Mouse (Mus musculus) kidney, adult 8-10 months (tissue): ENCODE measurements around the gene Glp1r.

Source experiments
- DNase-seq, 2 experiments: peaks; one replicate each; pipeline ENCODE4 v3.0.0; 2022

Glp1r gene

DNA sequence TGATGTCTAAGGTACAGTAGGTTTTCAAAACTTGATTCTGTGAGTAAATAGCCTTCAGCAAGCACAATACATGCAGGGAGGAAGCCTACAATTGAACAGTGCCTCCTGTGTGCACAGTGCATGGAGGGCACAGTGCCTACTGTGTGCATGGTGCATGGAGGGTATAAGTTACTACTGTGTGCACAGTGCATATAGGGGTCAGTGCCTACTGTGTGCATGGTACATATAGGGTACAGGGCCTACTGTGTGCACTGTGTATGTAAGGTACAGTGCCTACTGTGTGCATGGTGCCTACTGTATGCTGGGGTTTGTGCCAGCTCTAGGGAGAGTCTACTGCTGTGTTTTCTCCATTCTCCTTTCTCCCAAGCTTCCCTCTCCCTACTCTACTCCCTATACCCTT, 12.6 kb downstream of the Glp1r start:
- no peak for DNase-seq

DNA sequence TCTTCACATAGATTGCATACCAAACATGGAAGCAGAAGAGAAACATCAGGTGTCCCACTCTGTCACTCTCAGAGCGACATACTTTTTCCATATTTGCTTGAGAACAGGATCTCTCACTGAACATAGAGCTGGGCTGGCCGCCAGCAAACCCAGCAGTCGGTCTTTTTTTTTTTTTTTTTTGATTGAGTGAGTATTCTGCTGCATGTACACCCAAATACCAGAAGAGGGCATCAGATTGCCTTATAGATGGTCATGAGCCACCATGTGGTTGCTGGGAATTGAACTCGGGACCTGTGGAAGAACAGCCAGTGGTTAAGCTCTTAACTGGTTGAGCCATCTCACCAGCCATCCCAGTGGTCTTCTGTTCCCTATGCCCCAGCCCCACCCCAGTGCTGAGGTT, 21.9 kb downstream of the Glp1r start:
- DNase-seq, result no peak

DNA sequence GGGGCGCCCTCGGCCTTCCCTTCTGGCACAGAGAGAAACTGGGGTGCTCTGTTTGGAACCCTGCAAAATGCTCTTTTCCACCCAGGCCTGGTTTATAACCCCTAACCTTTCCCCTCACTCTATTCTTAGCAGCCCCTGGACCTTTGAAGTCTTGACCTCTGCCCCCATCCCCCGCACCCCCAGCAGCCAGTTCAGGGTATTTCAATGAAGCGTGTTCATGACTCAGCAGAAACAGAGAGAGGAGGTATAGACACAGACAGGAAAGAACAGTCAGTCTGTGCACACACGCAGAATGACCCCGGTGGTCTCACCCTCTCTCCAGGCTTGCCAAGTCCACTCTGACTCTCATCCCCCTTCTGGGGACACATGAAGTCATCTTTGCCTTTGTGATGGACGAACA, 29.2 kb downstream of the Glp1r start:
- no peak for DNase-seq

DNA sequence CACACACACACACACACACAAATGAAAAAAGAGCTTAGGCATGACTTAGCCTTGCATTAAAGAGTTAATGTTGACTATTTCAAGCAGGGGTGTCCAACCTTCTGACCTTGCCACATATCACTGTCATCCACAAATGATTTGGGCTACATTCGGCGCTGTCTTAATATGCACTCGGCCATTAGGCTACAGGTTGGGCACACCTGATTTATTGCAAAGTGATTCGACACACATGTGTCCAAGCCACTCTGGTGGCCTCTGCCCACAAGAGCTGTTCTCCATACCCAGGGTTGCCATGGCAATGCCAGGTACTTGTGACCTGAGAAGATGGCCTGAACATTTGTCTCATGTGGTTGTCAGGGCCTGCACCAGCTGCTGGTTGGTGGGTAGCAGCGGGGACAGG, 31.2 kb downstream of the Glp1r start:
- no peak for DNase-seq

DNA sequence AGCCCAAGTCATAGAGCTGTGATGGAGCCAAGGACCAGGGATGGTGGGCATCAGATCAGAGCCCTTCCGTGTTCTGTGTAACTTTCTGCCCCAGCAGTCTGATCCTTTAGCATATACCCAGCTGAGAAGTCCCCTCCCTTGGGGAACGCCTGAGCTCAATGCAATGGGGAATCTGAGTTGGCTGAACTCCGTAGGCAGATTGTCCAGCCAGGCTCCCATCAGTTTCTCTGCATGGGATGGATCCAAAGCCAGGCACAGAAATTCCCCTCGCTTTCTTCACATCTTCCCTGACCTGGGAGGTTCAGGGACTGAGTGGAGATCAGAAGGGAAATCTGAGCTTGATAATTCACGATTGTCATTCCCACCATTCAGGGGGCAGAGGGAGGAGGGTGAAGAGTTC, 33.7 kb downstream of the Glp1r start:
- DNase-seq, result no peak

DNA sequence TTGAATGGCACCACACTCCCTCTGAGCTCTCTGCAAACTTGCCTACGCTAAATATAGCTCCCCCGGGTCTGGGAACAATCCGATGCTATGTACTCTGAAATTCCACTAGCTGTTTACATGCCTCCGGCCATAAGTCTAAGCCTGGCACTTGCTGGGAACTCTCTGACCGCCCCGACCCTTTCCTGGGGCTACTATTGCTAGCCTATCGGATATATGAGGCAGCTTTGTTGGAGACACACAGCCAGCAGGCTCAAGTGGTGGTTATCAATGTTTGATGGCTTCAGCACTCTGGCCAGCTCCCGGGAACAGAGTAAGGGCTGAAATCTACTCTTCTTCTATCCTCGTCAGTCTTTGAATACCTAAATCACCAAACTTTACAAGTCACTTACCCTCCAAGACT, 36.9 kb downstream of the Glp1r start:
- DNase-seq, result no peak

DNA sequence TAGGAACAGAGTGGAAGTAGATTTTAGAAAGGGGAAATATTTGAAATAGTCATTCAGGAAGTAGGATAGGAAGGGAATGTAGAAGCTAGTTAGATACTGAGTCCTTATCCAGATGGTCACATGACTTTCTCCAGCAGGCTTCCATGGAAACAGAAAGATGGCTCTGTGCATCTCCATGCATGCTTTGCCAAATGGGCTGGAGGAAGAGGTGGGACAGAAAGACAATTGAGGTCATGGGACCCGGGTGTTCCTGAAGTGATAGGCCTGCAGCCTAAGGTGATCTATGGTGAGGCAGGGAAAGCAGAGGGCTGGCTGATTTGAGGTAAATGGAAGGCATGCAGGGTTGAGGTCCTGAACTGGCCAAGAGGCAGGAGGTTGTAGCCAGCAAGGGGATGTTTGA, 46.8 kb downstream of the Glp1r start:
- DNase-seq, result no peak

DNA sequence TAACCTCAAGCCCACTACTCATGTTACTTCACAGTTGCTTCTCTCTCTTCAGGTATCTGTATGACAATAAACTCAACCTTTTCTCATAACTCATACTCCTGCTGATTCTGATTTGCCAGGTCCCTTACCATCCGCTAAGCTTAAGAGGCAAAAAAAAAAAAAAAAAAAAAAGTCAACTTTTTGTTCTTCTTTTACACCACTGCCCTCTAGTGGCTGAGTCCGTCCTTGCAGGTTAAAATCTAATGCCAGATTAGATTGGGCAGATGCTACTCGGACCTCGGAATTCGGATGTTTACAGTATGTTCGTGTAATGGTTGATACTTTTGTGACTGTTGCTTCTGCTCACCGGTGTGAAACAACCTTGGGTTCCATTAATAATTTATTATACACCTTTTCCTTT, 49.2 kb downstream of the Glp1r start:
- DNase-seq, result peak; percentile 13 to 70

DNA sequence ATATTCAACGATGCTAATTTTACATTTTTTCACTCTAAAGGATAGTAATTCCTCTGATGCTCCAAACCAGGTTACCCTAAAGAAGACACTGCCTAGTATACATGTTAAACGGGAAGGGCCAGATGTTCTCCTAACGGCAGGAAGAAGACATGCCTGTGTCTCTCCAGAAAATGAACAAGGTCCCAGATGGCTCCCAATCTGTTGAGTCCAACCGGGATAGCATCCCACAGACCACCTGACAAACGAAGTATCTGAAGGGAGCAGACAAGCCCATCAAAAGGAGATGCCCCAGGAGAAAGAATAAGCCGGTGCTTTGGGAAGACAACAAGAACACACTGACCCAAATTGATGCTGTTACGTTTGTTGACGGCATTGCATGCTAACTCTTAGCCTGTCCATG, 50.0 kb downstream of the Glp1r start:
- no peak for DNase-seq

DNA sequence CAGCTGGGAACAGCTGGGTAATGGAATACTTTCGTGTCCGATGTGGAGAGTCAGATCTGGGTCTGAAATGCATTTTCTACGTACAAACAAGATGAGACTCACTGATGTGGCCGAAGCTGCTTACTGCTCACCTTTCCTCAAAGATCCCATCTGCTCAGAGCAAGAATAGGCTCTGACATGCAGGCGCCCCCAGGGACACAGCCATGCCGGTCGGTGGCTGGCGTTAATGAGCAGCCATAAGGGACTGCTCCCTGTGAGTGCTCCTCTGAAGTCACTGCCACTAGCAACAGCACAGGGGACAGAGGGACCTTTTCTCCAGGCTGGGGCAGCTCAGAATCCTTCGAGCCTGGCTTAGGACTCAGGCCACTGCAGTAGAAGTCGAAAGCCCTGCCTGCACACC, 52.7 kb downstream of the Glp1r start, which contains the start of gene Umodl1:
TSS of gene Umodl1 (plus strand) at position 301 of the 400 bp plus-strand sequence.
- no peak for DNase-seq

DNA sequence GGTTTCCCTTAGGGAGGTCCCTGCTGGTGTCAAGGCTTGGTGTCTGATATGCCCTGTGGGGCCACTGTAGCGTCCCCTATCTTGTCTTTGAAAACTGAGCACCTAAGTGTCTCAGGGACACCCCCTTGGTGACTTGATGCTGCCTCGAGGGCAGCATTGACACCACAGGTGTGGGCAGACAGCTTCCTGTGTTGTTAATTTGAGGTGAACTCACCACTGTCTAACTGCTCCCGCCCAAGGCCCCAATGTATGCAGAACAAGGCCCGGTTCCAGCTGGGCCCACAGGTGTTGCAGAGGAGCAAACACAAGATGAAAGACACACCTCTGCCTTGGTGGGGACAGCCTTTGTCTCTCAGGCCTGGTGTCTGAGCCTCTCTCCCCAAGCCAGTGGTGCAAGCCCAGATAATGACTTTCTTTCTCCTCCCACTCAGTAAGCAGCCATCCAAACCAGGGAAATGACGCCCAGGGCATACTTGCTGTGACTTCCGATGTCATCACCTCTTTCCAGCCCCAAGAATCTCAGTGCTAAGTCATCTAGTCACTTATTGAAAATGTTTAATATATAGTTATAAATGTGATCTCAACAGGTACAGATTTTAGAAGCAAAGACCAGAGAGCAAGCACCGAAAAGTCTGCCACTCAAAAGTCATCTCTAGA, 60.4 kb downstream of the Glp1r start:
- DNase-seq, result no peak

DNA sequence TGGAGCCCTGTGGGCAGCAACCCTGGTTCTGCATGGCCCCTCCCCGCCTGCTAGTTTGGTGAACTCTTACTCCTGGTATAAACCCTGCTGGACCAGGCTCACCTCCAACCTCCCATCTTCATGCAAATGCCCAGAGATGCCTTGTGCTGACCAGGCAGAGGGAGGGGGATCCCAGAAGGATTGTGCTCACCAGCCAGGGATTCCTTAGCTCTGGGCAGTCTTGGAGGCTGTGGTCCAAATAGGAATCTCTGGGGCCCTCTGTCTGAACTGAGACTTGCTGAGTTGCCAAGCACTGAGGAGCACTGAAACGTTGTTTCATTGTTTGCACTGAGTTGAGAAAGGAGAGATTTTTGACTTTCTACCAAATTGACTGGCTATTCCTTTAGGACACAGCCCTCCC, 61.3 kb downstream of the Glp1r start:
- DNase-seq, result no peak

DNA sequence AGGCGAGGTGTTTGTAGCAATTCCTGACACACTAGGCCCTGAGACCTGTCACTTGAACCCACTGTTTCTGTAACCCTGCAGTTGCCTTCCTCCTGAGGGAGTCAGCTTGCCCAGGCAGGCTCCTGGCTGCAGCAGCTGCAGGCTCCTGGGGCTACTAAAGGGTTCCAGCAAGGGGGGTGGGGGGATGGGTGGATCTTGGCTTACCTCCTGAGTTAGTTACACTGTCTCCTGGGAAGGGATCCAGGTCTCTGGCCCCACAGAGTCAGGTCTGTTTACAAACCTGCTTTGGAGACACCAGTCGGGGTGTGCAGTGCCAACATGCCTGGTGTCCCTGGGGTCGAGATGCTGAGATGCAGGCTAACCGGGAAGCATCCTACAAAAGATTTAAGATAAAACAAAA, 68.4 kb downstream of the Glp1r start:
- DNase-seq, result no peak

DNA sequence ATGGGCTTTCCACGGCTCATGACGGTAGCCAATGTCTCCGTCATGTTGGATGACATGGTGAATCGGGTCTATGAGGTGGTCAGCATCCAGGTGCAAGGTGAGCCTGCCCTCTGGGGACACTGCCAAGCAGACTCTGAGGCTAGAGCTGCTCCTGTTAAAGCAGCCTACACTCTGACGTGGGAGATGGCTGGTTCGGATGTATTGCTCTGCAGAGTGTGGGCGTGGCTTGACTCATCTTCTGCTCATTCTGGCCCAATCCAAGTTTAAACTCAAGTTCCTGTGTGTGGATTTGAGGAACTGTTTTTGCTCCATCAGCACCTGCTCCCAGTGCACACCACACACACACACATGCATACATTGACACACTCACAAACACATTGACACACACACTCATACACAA, 70.3 kb downstream of the Glp1r start:
- no peak for DNase-seq

DNA sequence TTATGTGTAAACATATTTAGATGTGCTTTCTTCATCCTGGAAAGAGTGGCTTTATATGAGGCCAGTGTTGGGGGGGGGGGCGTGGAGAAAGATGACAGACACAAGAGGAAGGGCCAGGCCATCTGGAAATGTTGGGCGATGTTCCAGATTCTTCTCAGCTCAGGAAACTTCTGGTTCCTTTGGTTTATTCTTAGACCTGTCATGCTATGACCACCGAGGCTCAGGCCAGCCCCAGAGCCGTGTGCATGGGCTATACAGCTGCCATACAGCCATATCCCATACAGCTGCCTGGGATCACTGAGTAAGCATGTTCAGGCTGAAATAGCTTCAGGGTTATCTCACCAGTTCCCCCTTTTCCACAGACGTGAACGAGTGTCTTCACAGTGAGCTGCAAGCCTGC, 71.7 kb downstream of the Glp1r start:
- peak in 1 of 2 experiments; percentile 15 for DNase-seq

DNA sequence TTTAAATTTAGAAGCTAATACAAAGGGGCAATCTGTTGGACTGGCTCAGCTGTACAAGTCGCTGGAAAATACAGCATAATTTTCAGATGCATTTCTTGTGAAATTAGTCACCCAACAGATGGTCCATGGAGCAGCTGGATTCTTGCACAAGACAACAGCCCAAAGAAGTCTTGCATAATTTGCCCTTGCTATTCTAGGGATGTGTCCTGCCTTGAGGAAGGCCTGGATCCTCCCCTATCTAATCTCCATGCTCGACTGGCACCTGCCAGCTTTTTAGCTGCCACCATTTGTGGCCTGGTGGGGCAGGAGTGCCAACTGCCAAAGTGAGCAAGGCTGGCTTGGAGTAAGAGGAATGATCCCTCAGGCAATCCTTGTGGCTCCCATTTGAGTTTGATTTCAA, 75.7 kb downstream of the Glp1r start:
- DNase-seq, result no peak

DNA sequence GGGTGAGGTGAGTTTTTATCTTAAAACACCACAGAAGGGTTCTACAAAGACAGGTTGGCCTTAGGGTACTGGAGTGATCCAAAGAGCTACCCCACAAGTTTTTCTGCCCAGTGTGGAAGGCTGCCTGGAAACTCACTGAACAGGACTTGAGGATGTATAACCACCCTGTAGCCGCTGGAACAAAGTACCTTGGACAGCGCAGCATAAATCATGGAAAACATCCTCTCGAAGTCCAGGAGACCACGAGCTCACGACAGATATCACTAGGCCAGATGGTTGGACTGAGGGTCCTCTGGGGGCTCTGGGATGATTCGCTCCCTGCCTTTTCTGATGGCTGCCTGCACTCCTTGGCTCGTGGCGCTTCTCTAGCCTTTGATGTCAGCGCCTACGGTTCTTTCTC, 76.9 kb downstream of the Glp1r start:
- DNase-seq, result no peak

DNA sequence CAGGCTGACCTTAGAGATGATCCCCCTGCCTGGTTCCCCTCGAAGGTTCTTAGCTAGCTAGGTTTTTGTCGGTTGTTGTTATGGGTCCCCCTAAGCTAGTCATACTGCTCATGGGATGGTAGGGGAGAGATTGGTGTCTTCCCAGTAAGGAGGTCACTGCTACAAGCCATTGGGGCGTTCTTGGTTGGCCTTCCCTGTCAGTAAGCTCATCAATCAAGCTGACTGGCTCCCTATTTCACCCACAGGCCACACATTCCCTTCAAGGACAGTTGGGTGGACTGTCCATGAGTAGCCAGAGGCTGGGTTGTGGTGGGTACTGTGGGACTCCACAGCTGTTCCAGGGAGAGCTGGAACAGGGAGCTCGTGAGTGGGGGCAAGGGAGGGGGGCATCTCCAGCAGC, 81.9 kb downstream of the Glp1r start:
- no peak for DNase-seq

DNA sequence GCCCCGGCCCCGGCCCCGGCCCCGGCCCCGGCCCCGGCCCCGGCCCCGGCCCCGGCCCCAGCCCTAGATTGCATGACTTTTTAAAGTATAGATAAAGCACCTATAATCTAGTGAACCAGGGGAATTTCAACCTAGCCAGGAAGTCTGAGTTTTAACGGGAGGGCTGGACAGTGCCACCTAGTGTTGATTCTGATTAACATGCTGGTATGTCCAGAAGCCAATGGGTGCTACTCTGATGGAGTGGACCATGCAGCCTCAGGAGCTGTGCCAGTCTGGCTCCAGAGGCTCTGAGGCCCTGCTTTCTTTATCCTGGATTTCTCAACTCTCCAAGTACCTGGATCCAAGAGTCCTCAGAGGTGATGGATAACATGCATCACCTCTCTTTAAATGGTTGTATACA, 88.6 kb downstream of the Glp1r start:
- peak in 1 of 2 experiments; percentile 11 for DNase-seq
